Mouse (Mus musculus): ENCODE results near the gene Itpr3.
A peak's percentile ranks its signal among the peaks of the same experiment; 100 is the strongest.

The Itpr3 gene

DNA sequence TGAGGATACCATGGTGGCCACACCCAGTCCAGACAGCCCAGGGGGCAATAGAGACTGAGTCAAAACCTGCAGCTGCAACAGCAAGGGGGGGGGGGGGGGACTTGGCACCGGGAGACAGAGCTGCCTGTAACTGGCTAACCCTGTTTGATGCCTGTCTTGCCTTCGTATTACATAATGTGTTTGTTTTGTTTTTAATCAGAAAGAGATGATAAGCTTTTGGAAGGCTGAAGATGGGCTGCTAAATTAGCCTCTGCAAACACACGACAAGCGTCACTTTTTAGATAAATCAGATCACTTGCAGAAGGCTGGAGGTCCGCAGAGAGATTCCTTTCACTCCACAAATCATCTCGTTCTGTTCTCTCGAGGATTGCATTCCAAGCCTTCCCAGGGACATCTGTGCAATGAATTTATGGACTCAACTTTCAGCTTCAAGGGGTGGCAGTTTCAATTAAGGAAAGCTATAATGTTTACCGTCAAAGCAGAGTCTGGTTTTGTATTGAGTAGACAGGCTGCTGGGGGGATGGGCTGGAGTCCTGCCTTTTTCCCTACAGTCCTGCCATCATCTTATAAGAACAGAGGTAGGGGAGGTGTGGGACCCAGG, 89.3 kb downstream of the Itpr3 start:
- no peak for DNase-seq (ENCODE audit: low read depth)

DNA sequence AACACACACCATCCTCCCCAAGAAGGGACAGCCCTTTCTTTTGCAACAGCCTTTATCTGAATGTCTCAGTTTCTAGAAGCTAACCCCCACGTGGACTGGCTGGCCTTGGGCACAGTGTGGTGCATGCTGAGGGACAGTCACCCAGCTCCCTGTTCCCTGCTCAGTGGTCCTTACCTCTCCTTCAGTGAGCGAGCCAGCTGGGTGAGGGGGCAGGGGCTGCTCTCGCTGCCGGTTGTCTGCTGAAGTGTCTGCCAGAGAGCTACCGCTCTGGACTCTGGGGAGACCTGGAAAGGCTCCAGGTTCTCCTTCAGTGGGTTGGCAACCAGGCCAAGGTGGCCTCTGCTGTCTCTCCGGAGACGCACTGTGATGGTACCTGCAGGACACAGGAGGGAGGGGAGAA, 93.8 kb downstream of the Itpr3 start:
- no peak for DNase-seq (ENCODE audit: low read depth)

DNA sequence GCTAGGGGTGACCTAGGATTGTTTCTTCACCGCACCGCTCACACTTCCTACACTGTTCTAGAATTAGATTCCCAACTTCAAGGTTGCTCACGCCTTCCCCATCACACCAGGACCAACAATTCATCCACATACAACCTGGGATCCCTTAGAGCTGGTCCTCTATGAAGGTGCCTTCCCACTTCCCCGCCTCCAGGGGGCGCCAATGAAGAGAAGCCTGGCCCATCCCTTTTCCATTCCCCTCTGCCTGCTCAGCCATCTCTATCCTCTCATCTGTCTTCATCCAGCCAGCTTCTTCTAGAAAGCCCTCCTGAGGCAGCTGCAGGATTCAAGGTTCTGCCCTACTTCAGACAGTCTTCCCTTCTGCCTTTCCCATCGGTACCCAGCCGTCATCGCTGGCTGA, 94.3 kb downstream of the Itpr3 start:
- peak; percentile 53 for DNase-seq (ENCODE audit: low read depth)

DNA sequence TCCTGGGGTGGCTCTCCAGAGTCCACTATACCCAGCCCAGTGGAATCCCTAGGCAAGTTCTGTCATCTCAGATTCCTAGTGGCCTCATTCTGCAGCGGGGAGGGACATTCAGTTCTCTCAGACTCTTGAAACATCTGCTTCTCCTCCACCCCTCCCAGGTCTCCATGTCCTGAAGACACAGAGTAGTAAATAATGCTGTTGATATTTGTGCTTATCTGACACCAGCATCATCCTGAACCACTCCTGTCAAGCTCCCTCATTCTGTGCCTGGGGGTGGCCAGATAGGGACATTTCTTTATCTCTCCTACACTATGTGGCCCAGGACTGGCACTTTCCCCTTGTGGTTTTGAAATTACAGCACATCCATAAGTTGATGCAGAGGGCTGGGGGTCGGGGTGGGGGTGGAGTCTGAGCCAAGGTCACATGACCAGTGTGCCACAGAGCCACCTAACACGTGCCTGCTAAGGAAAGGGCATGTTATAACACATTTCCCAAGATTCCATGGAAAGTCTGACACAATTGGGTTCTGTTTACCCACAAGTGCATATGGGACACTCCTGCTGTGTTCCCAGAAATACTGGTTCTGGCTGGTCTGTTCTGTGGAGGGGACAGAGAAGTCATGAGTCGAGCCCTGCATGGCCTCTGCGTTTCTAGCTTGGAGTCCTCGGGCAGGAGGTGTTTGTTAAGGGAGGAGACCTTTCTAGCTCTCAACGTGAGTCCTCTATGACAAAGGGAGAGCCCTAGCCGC, 96.0 kb downstream of the Itpr3 start:
- DNase-seq (ENCODE audit: low read depth), result no peak

DNA sequence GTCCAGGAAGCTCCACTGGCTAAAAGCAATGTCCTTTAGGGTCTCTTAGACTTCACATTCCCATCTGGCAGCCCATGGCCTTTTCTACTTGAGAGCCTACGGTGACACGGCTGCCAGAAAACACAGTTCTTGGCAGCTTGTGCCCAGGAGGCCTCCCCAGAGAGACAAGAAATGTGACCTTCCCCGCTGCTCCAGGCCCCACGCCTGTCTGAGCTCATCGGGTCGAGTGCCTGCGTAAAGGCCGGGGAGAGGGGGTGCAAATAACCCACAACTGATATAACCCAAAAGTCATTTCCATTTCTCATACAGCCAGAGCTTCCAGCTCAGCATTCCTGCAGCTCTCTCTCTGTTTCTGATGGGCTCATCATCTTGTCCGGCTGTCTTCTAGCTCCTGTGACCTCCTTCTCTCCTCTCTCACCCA, 96.7 kb downstream of the Itpr3 start:
- no peak for DNase-seq (ENCODE audit: low read depth)

DNA sequence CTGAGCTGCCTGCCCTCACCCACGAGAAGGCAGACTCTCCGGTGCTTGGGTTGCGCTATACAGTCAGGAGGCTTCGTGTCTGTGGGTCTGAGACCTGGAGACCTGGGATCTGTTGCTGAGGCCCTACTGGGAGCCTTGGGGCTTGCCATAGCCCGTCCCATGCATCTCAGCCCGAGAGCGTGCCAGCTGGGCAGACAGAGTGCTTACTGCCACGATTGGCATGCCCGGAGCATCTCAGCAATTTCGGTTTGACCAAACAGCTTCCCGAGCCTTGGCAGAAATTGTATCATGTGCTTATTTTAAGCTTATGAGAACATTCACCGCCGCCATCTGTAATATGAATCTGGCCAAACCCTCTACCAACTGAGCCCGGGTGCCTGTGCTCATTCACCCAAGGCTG, 97.2 kb downstream of the Itpr3 start:
- no peak for DNase-seq (ENCODE audit: low read depth)

DNA sequence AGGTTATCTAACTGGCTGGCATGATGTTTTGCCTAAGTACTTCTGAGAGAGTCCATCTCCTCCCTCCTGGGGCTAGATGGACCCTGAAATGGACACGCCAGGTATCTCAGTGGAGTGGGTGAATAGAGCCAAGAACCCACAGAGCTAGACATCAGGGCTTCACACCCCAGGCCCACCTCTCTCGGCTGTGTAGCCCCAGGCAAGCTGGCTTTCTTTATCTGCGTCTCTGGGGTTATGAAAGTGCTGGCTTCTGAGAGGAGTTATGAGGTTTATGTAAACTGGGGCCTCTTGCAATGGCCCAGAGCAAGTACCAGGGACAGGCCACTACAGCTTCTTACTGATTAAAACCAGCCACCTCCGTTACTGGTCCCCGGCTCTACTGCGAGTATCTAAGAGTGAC, 97.8 kb downstream of the Itpr3 start:
- DNase-seq (ENCODE audit: low read depth), result no peak

DNA sequence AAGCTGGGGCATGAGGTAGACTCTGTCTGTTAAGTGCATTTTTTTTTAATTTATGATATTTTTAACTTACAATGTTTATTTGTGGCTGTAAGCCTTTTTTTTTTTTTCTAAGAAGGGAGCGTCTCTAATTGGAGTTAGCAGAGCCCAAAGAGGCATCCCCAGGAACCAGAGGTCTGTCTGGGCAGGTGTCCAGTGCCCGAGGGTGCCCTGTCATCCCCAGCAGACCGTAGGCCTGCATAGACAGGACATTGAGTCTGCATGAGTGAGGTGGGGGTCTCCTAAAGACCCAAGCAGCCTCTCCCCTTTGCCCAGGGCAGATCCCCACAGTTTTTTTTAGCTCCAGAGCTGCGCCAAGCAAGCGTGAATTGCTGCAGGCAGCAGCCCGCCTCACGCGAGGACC, 98.6 kb downstream of the Itpr3 start:
- DNase-seq (ENCODE audit: low read depth), result no peak

DNA sequence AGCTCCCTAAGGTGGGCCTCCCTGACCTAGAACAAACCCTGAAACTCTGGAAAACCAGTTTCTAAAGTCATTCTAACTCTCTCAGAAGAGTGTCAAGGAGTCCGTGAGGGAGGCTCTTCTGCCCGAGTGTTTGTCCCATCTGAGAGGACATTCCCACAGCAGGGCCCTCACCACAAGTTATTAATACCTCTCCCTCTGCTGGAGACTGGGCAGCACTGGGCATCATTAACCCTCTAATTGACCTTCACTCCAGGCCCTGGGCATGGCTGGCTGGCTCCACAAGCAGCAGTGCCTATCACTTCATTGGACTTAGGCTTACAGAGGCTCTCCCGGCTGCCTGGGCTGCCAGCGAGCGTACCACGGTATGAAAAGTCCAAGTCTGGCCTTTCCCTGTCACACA, 101.3 kb downstream of the Itpr3 start:
- no peak for DNase-seq (ENCODE audit: low read depth)

DNA sequence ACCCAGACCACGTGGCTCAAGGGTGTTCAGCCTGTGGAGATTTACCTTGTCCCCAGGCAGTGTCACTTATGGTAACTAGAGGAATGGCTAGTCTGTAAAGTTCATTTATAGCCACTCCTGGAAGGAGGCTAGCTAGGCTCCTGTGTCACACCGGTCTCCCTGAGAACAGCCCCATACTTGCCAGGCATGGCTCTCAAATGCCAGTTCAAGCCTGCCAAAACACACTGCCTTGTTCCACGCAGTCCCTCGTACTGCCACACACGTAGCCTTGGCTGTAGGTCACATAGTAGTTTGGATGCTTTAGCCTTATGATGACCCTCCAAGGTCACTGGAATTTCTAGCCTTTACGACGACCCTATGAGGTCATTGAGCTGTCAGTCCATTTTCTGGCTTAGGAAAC, 102.1 kb downstream of the Itpr3 start:
- no peak for DNase-seq (ENCODE audit: low read depth)

DNA sequence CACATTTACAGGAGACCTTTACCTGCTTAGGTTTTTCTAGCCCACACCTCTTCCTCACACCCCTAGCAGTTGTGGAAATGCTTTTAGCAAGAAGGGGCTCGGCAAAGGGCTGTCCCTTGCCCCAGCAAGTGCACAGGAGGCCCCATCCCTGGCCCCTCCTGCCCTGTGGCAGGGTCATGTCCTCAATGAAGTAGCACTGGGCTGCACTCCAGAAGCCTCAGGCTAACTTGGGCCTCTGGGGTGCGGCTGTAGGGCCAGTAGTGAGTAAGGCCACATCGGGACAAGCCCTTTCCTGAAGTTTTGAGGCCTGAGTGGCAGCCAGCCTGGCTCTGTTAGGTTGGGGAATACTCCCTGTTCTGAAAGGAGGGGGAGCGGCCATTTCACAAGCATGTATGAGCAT, 103.8 kb downstream of the Itpr3 start:
- no peak for DNase-seq (ENCODE audit: low read depth)

DNA sequence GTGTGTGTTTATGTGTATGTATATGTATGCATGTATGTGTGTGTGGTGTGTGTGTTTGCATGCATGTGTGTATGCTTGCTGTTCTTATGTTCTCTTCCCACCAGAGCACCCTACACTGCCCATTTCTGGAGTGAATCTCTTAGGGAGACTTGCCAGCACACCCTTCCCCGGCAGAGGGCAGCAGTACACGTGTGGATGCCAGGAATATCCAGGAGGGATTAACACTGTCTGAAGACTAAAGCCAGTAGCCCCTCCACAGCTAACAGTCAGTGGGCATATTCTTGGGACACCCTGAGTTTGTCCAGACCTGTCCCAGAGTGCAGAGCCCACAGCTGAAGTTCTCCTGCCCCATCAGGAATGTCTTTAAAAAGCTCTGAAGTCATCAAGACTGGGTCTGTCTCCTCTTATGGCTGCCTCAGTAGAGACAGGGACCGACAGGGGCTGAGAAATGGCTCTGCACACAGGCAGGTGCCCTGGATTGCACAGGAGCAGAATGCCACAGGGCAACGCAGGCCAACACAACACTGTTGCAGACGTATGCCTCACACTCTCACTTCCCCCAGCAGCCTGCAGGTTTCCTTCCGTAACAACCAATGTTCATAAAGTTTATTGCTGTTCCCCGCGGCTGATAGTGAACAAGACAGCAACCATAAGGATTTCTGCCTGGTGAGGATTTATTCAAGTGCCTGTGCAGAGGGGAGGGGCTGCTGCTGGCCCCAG, 108.1 kb downstream of the Itpr3 start:
- no peak for DNase-seq (ENCODE audit: low read depth)

DNA sequence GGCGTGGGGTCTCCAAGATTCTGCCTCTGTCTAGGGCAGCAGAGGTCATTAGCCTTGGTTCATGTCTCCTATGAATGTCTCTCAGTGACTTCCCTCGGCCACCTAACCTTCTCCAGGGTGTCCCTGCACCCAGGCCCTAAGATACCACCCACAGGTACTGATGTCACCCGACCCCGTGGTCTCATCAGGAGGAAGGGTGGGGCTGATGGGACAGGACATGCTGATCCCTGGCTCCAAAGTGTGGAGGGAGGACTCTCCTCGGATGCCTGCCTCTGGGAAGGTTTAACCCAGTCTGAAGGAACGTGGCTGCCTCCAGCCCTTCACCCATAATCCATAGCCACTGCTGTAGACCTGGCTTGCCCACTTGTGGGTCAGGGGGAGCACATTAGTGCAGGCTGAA, 109.8 kb downstream of the Itpr3 start:
- DNase-seq (ENCODE audit: low read depth), result no peak

DNA sequence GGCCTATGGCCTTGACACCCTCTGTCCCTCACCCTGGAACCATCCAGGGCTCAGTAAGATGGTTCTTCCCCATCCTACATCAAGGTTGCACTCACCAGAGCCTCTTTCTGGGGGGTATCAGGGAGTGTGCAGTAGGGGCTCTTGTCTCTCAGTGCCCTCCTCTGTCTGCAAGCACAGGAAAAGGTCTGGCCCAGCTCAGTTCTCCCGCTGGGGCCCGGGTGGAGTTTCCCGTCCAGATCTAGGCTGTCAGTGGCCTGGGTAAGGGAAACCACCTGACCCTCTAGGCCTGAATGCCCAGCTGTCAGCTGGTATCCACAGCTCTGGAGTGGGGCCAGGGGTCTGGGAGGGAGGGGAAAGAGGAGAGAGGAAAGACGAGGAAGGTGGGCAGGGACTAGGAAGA, 110.4 kb downstream of the Itpr3 start, which contains the start of gene Ip6k3:
Ip6k3 (minus strand) TSS at position 251 of the 400 bp plus-strand sequence.
- no peak for DNase-seq (ENCODE audit: low read depth)

DNA sequence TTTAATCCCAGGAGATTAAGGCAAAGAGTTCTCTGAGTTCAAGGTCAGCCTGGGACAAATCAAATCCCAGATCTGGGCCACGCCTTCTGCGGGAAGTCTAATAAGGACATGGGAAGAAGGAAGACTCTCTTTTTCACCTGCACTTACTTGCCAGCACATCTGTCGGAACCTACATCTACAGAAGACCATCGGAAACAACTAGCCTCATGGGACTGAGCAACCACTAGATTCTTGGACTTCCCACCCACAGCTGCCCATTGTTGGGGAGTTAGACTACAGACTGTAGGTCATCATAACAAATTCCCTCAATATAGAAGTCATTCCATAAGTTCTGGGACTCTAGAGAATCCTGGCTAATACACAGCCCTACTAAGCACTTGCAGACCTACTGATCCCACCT, 111.5 kb downstream of the Itpr3 start:
- no peak for DNase-seq (ENCODE audit: low read depth)

DNA sequence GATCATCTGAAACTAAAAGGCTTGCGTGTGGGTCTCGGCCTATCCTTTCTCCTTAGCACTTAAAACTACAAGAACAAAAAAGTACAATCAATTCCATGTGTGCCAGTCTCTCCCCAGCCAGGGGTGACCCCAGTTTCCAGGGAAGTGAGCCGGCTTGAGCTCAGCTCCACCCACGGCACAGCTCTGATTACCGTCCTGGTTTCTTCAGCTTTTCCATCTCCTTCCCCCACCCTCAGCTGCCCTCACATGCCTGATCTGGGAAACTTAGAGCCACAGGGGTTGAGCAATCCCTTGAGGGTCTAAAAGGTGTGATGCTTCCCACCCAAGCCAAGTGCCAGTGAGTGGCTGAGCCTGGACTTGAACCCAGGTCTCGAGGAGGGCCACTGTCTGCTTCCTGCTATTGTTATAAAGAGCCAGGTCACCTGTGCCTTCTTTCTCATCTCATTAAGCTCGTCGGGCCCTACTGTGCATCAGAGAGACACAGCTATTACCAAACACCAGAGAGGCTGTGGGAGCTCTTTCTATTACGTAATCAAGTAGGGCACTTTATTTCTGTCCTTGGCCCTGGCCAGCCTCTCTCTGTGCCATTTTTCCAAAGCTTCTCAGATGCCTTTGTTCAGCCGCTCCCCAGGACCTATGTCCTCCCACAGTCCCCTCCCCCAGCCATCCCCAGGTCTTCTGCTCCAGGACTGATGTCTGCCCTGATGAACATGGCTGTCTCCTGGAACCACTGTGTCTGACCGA, 113.0 kb downstream of the Itpr3 start:
- DNase-seq (ENCODE audit: low read depth), result no peak

DNA sequence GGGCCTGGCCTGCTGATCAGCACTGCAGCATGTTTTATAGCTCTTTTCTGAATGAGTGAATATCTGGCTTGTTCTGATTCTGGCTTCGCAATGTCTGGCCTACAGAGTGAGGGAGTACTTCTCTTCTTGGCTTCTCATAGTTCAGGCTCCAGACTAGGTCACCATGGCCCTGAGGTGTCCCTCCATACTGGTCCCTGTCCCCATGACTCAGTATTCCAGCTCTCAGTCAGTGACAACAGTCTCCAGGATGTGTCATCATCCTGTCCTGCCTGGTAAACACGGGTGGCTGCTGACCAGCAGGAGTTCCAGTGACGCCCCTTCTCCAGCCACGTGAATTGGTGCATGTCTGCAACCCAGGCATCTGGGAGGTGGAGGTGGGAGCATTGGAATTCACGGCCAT, 114.0 kb downstream of the Itpr3 start:
- no peak for DNase-seq (ENCODE audit: low read depth)
